Mouse (Mus musculus) C2C12 (cell line): ENCODE results near the gene Ank3. TPM values are rescaled to one million over a fixed set of nuclear protein-coding genes. Genes with fewer than 3 reads are reported as not detected.

Experiments
- H3K27me3 ChIP-seq: one replicate; pipeline ENCODE4 v1.6.1; 2011; ENCODE audit not compliant: control insufficient read depth, insufficient read depth, insufficient read length
- H3K36me3 ChIP-seq: one replicate; pipeline ENCODE4 v1.6.1; 2011; ENCODE audit not compliant: control insufficient read depth, insufficient read depth
- H3K4me3 ChIP-seq: one replicate; pipeline ENCODE4 v1.5.1; 2011; ENCODE audit warnings: mild to moderate bottlenecking, control low read depth; ENCODE audit not compliant: poor library complexity, insufficient read depth, severe bottlenecking
- H3K79me2 ChIP-seq: one replicate; pipeline ENCODE4 v1.6.1; 2011; ENCODE audit not compliant: control insufficient read depth, insufficient read depth
- H3K79me3 ChIP-seq: one replicate; pipeline ENCODE4 v1.6.1; 2011; ENCODE audit warnings: low read depth, control low read depth
- H3ac ChIP-seq: one replicate; pipeline ENCODE3; 2011; ENCODE audit warnings: low read depth; ENCODE audit not compliant: control insufficient read depth, insufficient read length
- CEBPB ChIP-seq: IDR thresholded peaks from one replicate; pipeline ENCODE4 v1.6.1; 2011; ENCODE audit warnings: low read depth, mild to moderate bottlenecking, control low read depth, moderate library complexity
- CTCF ChIP-seq: IDR thresholded peaks from one replicate; pipeline ENCODE4 v1.5.1; 2011; ENCODE audit not compliant: control insufficient read depth, insufficient read depth, insufficient read length
- FOSL1 ChIP-seq: IDR thresholded peaks from one replicate; pipeline ENCODE4 v1.8.0; 2011; ENCODE audit warnings: mild to moderate bottlenecking, low read length; ENCODE audit not compliant: poor library complexity, insufficient read depth, severe bottlenecking
- MAX ChIP-seq: IDR thresholded peaks from one replicate; pipeline ENCODE4 v1.6.1; 2011; ENCODE audit warnings: mild to moderate bottlenecking, control low read depth
- MYOD1 ChIP-seq: IDR thresholded peaks from one replicate; pipeline ENCODE4 v1.6.1; 2011; ENCODE audit warnings: low read depth; ENCODE audit not compliant: control insufficient read depth, insufficient read length
- MYOG ChIP-seq: IDR thresholded peaks from one replicate; pipeline ENCODE4 v1.6.1; 2011; ENCODE audit not compliant: control insufficient read depth, insufficient read length; ENCODE audit errors: extremely low read depth
- USF1 ChIP-seq: IDR thresholded peaks from one replicate; pipeline ENCODE4 v1.6.1; 2011; ENCODE audit warnings: low read depth, mild to moderate bottlenecking, control low read depth, moderate library complexity
- polyA plus RNA-seq: library from polyadenylated mRNA; unstranded; fragments of >200 nt; fragmentation: generic; extraction: Trizol; gene quantifications from one replicate; pipeline ENCODE4 v1.2.1, GENCODE M21; 2012; ENCODE audit warnings: missing spikeins

Gene Ank3
- polyA plus RNA-seq, 1 experiment = 9.8 TPM

GRCm38 (mm10) chr10:70063881-70064555 lies 665.4 kb downstream of the Ank3 start:
- no peaks in the 10 kb centered on the region for H3K27me3 ChIP-seq
- TF ChIP-seq FOSL1 (no peak), USF1 (no peak), CTCF (no peak), MAX (no peak), MYOG (no peak), CEBPB (no peak), MYOD1 (no peak)
- no peaks in the 10 kb centered on the region for H3K79me2 ChIP-seq
- no peak overlapping the region for H3K4me3 ChIP-seq
- H3K36me3 ChIP-seq = no peaks in the 10 kb centered on the region
- H3K79me3 ChIP-seq = no peaks in the 10 kb centered on the region
- no peak overlapping the region for H3ac ChIP-seq

GRCm38 (mm10) chr10:70065191-70065590 lies 666.6 kb downstream of the Ank3 start:
- no peak overlapping the region for H3K4me3 ChIP-seq
- no peaks in the 10 kb centered on the region for H3K79me2 ChIP-seq
- no peak overlapping the region for H3ac ChIP-seq
- H3K27me3 ChIP-seq = no peaks in the 10 kb centered on the region
- H3K79me3 ChIP-seq = no peaks in the 10 kb centered on the region
- no peak for TF ChIP-seq CEBPB
- no peak for TF ChIP-seq MAX
- no peak for TF ChIP-seq MYOD1
- TF ChIP-seq FOSL1 = no peak
- no peak for TF ChIP-seq USF1
- TF ChIP-seq MYOG = no peak
- TF ChIP-seq CTCF = no peak
- H3K36me3 ChIP-seq = no peaks in the 10 kb centered on the region

- H3ac ChIP-seq = no peak overlapping the region
Observed at GRCm38 (mm10) chr10:70066497-70067168, 668.1 kb downstream of the Ank3 start.

GRCm38 (mm10) chr10:70067169-70068115 lies 668.9 kb downstream of the Ank3 start:
- H3K79me3 ChIP-seq = no peaks in the 10 kb centered on the region
- TF ChIP-seq CTCF = no peak
- no peak for TF ChIP-seq MYOG
- TF ChIP-seq FOSL1 = no peak
- no peak for TF ChIP-seq CEBPB
- no peak for TF ChIP-seq MYOD1
- no peak for TF ChIP-seq USF1
- no peak for TF ChIP-seq MAX
- no peaks in the 10 kb centered on the region for H3K79me2 ChIP-seq
- H3K27me3 ChIP-seq = no peaks in the 10 kb centered on the region
- no peak overlapping the region for H3ac ChIP-seq
- H3K36me3 ChIP-seq = no peaks in the 10 kb centered on the region
- H3K4me3 ChIP-seq = no peak overlapping the region

More at GRCm38 (mm10) chr10:70066497-70067168, 668.1 kb downstream of the Ank3 start:
- Histone ChIP-seq H3K79me3 (no peaks in the 10 kb centered on the region), H3K36me3 (no peaks in the 10 kb centered on the region), H3K79me2 (no peaks in the 10 kb centered on the region), H3K4me3 (no peak overlapping the region), H3K27me3 (no peaks in the 10 kb centered on the region)
- no peak for TF ChIP-seq USF1
- no peak for TF ChIP-seq MAX
- no peak for TF ChIP-seq MYOD1
- TF ChIP-seq FOSL1 = no peak
- TF ChIP-seq MYOG = no peak
- TF ChIP-seq CEBPB = no peak

GRCm38 (mm10) chr10:70069321-70069720 lies 670.7 kb downstream of the Ank3 start:
- H3ac ChIP-seq = no peak overlapping the region
- no peak overlapping the region for H3K4me3 ChIP-seq
- TF ChIP-seq CTCF = no peak
- TF ChIP-seq FOSL1 = no peak
- no peak for TF ChIP-seq CEBPB
- TF ChIP-seq USF1 = no peak
- no peak for TF ChIP-seq MAX
- TF ChIP-seq MYOG = no peak
- no peak for TF ChIP-seq MYOD1
- H3K27me3 ChIP-seq = no peaks in the 10 kb centered on the region
- H3K79me2 ChIP-seq = no peaks in the 10 kb centered on the region
- H3K79me3 ChIP-seq = no peaks in the 10 kb centered on the region
- H3K36me3 ChIP-seq = no peaks in the 10 kb centered on the region
